Comparison of ENCODE assay signal across 28 mouse cellular contexts in the genomic region with DNA sequence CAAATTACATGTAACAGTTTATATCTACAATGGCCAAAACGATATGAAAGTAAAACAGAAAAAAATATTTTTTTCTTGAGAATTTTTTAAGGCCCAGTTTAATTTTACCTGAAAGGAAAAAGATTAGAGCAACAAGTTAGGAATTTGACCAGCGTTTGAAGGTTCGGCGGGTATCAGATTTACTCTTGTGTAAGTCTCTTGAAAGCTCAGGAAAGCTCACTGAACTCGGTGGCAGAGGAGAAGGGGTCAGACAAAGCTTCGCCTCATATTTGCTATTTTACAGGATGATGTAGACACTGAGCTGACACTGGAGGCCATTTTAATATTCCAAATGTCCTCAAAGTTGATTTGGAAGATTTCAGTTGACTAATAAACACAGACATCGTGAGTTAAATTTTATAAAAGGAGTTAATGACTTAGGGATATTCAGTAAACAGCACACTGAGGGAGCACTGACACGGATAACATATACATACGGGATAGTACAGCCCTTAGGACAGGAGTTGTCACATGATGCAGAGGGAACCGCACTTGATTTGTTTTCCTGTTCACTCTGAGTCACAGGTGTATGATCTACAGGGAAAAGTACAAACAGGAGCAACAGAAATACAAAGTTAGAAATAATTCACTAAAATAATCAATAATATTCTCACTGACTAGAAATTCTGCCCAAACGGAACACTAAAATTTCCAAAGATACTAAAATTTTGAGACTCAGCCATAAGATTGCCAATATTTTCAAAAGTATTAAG. TPM values are rescaled to one million over a fixed set of nuclear protein-coding genes. Genes with fewer than 3 reads are reported as not detected.
"Had no signal": no experiment of that assay in that cellular context is flagged by ENCODE, and none has a peak within 500 bp of the region (broad histone marks: within the 10 kb centered on the region; RNA-seq: fewer than 3 reads in every experiment).

No protein-coding gene starts in this region.

- H3K27ac ChIP-seq: embryonic facial prominence, embryonic 10.5 days; embryonic facial prominence, embryonic 12.5 days; embryonic facial prominence, embryonic 13.5 days; embryonic facial prominence, embryonic 15.5 days; forebrain, embryonic 10.5 days; forebrain, embryonic 12.5 days; forebrain, embryonic 13.5 days; forebrain, embryonic 15.5 days; gastrocnemius, adult 2 months had no signal

- DNase-seq: cerebellum, adult 2 months; cerebellum, adult 8-10 months; cerebellum, adult 9-10 months; cerebellum, adult 9-11 months; cerebellum, postnatal 10 days; cerebellum, postnatal 14 days; cerebellum, postnatal 25 days; cerebellum, postnatal 36 days; embryo, embryonic 11 days; forebrain, postnatal 0 days; gastrocnemius, adult 2 months; gastrocnemius, postnatal 10 days; gastrocnemius, postnatal 14 days; gastrocnemius, postnatal 25 days; gastrocnemius, postnatal 36 days; heart, adult 11 months; heart, adult 18-20 months had no signal

- ATAC-seq: forebrain, embryonic 13.5 days; forebrain, embryonic 14.5 days; forebrain, embryonic 15.5 days; forebrain, embryonic 16.5 days; forebrain, postnatal 0 days had no signal

- H3K4me3 ChIP-seq: embryonic facial prominence, embryonic 10.5 days; embryonic facial prominence, embryonic 12.5 days; embryonic facial prominence, embryonic 13.5 days; embryonic facial prominence, embryonic 15.5 days; erythroblast, embryonic 14.5 days; forebrain, embryonic 10.5 days; forebrain, embryonic 12.5 days; forebrain, embryonic 13.5 days; forebrain, embryonic 15.5 days; gastrocnemius, adult 2 months had no signal

- H3K27me3 ChIP-seq: embryonic facial prominence, embryonic 12.5 days; embryonic facial prominence, embryonic 13.5 days; embryonic facial prominence, embryonic 15.5 days; forebrain, embryonic 12.5 days; forebrain, embryonic 13.5 days; forebrain, embryonic 15.5 days had no signal

- H3K9ac ChIP-seq: embryonic facial prominence, embryonic 12.5 days; embryonic facial prominence, embryonic 13.5 days; embryonic facial prominence, embryonic 15.5 days; forebrain, embryonic 12.5 days; forebrain, embryonic 13.5 days; forebrain, embryonic 15.5 days; forebrain, postnatal 0 days had no signal

- H3K4me1 ChIP-seq: embryonic facial prominence, embryonic 10.5 days; embryonic facial prominence, embryonic 12.5 days; embryonic facial prominence, embryonic 13.5 days; embryonic facial prominence, embryonic 15.5 days; forebrain, embryonic 10.5 days; forebrain, embryonic 12.5 days; forebrain, embryonic 13.5 days; forebrain, embryonic 15.5 days had no signal

- H3K36me3 ChIP-seq: embryonic facial prominence, embryonic 15.5 days; forebrain, embryonic 12.5 days had no signal

- H3K4me2 ChIP-seq: embryonic facial prominence, embryonic 12.5 days; embryonic facial prominence, embryonic 13.5 days; embryonic facial prominence, embryonic 15.5 days; forebrain, embryonic 12.5 days; forebrain, embryonic 13.5 days; forebrain, embryonic 15.5 days had no signal

- H3K9me3 ChIP-seq: embryonic facial prominence, embryonic 10.5 days; embryonic facial prominence, embryonic 12.5 days; embryonic facial prominence, embryonic 13.5 days; embryonic facial prominence, embryonic 15.5 days; forebrain, embryonic 10.5 days; forebrain, embryonic 12.5 days; forebrain, embryonic 13.5 days; forebrain, embryonic 15.5 days had no signal

RNA-seq across cellular contexts. Expression of a gene that starts 57.8 kb away (rescaled TPM):
- polyA plus RNA-seq: erythroblast, embryonic 14.5 days had no signal
